Mouse (Mus musculus): ENCODE results near the gene Coro1a.

DNA sequence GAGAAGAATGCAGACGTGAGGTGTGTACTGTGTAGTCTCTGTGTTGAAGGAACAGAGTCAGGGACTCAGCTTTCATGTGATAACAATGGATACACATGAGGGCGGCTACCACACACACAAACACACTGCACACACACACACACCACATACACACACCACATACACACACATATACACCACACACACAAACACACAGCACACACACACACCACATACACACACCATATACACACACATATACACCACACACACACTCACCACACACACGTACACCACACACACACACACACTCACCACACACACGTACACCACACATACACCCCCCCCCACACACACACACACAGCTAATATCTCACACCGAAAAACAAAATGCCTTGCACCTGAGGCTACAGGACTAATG is 33.9 kb upstream of the Coro1a start:
- no peak for TF ChIP-seq CTCF (IDR thresholded peaks at IDR 0.05; ENCODE audit: extremely low read depth, insufficient read depth, low read length)
- no peak for TF ChIP-seq POLR2A (IDR thresholded peaks at IDR 0.05; ENCODE audit: extremely low read depth, insufficient read depth, low read length)
